Mouse (Mus musculus) embryonic facial prominence, embryonic 11.5 days (tissue): ENCODE results near the gene Ltbr. TPM values are rescaled to one million over a fixed set of nuclear protein-coding genes. Genes with fewer than 3 reads are reported as not detected.

ENCODE experiments used
- ATAC-seq: fragments of 200-750 bp; cut with Nextera tagmentation; replicated peaks from 2 replicates; pipeline ENCODE4 v1.8.0; 2017; ENCODE audit warnings: low read depth; ENCODE audit not compliant: insufficient number of reproducible peaks, low FRiP score, low TSS enrichment
- DNase-seq: peaks from one replicate; pipeline ENCODE4 v3.0.0-alpha.2; 2015; ENCODE audit warnings: low spot score
- H3K27ac ChIP-seq: fragments of 300-500 bp; sonication (generic); replicated peaks from 2 replicates; pipeline ENCODE4 v1.5.1; 2014; ENCODE audit warnings: mild to moderate bottlenecking, low read depth, low read length, control low read depth
- H3K27me3 ChIP-seq: fragments of 300-500 bp; sonication (generic); 2 replicates; pipeline ENCODE4 v1.6.1; 2014; ENCODE audit warnings: mild to moderate bottlenecking, low read length, moderate library complexity, mixed read lengths; ENCODE audit not compliant: control insufficient read depth, insufficient read depth
- H3K36me3 ChIP-seq: fragments of 300-500 bp; sonication (generic); replicated peaks from 2 replicates; pipeline ENCODE4 v1.6.1; 2014; ENCODE audit warnings: low read depth, mild to moderate bottlenecking, low read length, moderate library complexity, mixed read lengths; ENCODE audit not compliant: control insufficient read depth, insufficient read depth
- H3K4me1 ChIP-seq: fragments of 300-500 bp; sonication (generic); 2 replicates; pipeline ENCODE4 v1.6.1; 2014; ENCODE audit warnings: low read length, mixed read lengths; ENCODE audit not compliant: control insufficient read depth, insufficient read depth
- H3K4me2 ChIP-seq: fragments of 300-500 bp; sonication (generic); 2 replicates; pipeline ENCODE4 v1.6.1; 2014; ENCODE audit warnings: low read depth, mild to moderate bottlenecking, control low read depth, low read length, moderate library complexity
- H3K4me3 ChIP-seq: fragments of 300-500 bp; sonication (generic); 2 replicates; pipeline ENCODE4 v1.5.1; 2014; ENCODE audit warnings: low read depth, low read length, control low read depth
- H3K9ac ChIP-seq: fragments of 300-500 bp; sonication (generic); replicated peaks from 2 replicates; pipeline ENCODE4 v1.6.1; 2014; ENCODE audit warnings: mild to moderate bottlenecking, control low read depth, low read length
- H3K9me3 ChIP-seq: fragments of 300-500 bp; sonication (generic); replicated peaks from 2 replicates; pipeline ENCODE4 v1.6.1; 2016; ENCODE audit warnings: mild to moderate bottlenecking, low read length, inconsistent platforms, mixed read lengths; ENCODE audit not compliant: control insufficient read depth
- WGBS: fragments of 180-500 bp; shearing (Covaris S2); extraction: QIAGEN DNeasy Blood & Tissue Kit; methylation state at CpG from one replicate; pipeline ENCODE4 v1.1.7; 2014; 5-methylcytosine and 5-hydroxymethylcytosine counted together
- polyA plus RNA-seq: library from polyadenylated mRNA; unstranded; fragments of >200 nt; fragmentation: Nextera tagmentation; extraction: Ambion mirVana; gene quantifications from 2 replicates; pipeline ENCODE4 v1.2.1, GENCODE M21; 2014

Gene Ltbr
- polyA plus RNA-seq, 1 experiment from 2014 or later, result 22.8 TPM

GRCm38 (mm10) chr6:125260006-125260555 is 53.6 kb downstream of the Ltbr start:
- no peak overlapping the region for H3K27ac ChIP-seq
- H3K27me3 ChIP-seq, result no peaks in the 10 kb centered on the region
- no peak for ATAC-seq
- H3K9ac ChIP-seq, result no peak overlapping the region
- no peaks in the 10 kb centered on the region for H3K9me3 ChIP-seq
- H3K4me1 ChIP-seq, result no peaks in the 10 kb centered on the region
- 80% methylated on average over 10 of the region's 10 CpGs for WGBS
- H3K36me3 ChIP-seq, result no peaks in the 10 kb centered on the region
- H3K4me2 ChIP-seq, result no peak overlapping the region
- DNase-seq, result no peak
- H3K4me3 ChIP-seq, result no peak overlapping the region

Other genes with a start within 250 kb of the Ltbr start
- 0.25 and 0.49 TPM in 2 replicates for gene Lpar5, start 246.0 kb downstream of the Ltbr start, polyA plus RNA-seq
- gene Chd4, start 217.9 kb downstream of the Ltbr start, polyA plus RNA-seq, result 93.2 and 94.5 TPM in 2 replicates
- 66.3 and 69.8 TPM in 2 replicates for gene Nop2, start 182.0 kb downstream of the Ltbr start, polyA plus RNA-seq
- gene Iffo1, start 168.6 kb downstream of the Ltbr start, polyA plus RNA-seq, result 7.0 and 10.3 TPM in 2 replicates
- 2,314 and 2,539 TPM in 2 replicates for gene Gapdh, start 147.4 kb downstream of the Ltbr start, polyA plus RNA-seq
- 135 and 136 TPM in 2 replicates for gene Ncapd2, start 122.2 kb downstream of the Ltbr start, polyA plus RNA-seq
- gene Mrpl51, start 122.1 kb downstream of the Ltbr start, polyA plus RNA-seq, result 205 and 217 TPM in 2 replicates
- 1.2 and 1.4 TPM in 2 replicates for gene Vamp1, start 98.3 kb downstream of the Ltbr start, polyA plus RNA-seq
- 1.0 and 1.1 TPM in 2 replicates for gene Tapbpl, start 82.0 kb downstream of the Ltbr start, polyA plus RNA-seq
- gene Cd27, start 76.9 kb downstream of the Ltbr start, polyA plus RNA-seq, result 0.22 TPM in 1 of 2 replicates, not detected in the other
- gene Tuba3a, start 27.8 kb downstream of the Ltbr start, polyA plus RNA-seq, result 0.22 TPM in 1 of 2 replicates, not detected in the other
- 0.88 and 1.1 TPM in 2 replicates for gene Scnn1a, start 6.8 kb upstream of the Ltbr start, polyA plus RNA-seq
- gene Tnfrsf1a, start 35.5 kb upstream of the Ltbr start, polyA plus RNA-seq, result 36.6 and 39.5 TPM in 2 replicates
- 0.08 and 0.20 TPM in 2 replicates for gene Plekhg6, start 66.9 kb upstream of the Ltbr start, polyA plus RNA-seq
- gene Cd9, start 180.9 kb upstream of the Ltbr start, polyA plus RNA-seq, result 55.3 and 55.4 TPM in 2 replicates
- 6.7 and 8.0 TPM in 2 replicates for gene Vwf, start 232.9 kb upstream of the Ltbr start, polyA plus RNA-seq